Mouse (Mus musculus): ENCODE results near the gene Cdc123. TPM values are rescaled to one million over a fixed set of nuclear protein-coding genes. Genes with fewer than 3 reads are reported as not detected.
"Not testable (repeated sequence)": the region's sequence is repeated elsewhere in the genome, so short reads cannot be mapped to it uniquely, and the experiment has no call there.

Cdc123 gene
- total RNA-seq (2021), result 10 to 100 TPM; 64.9 to 70.5 TPM
- long read RNA-seq, experiment 1, transcript Cdc123-201 (13 exons, 1,827 nt), result major isoform, 44 of 55 reads
- long read RNA-seq, experiment 1, partial matches to known transcripts, result 3 of 55 reads
- long read RNA-seq, experiment 1, other reads (novel, unspliced or antisense), result 5 of 55 reads
- long read RNA-seq, experiment 2, transcript Cdc123-201 (13 exons, 1,827 nt), result major isoform, 38 of 43 reads
- long read RNA-seq, experiment 2, partial matches to known transcripts, result 2 of 43 reads
- long read RNA-seq, experiment 2, other reads (novel, unspliced or antisense), result 3 of 43 reads

- DNase-seq, result peak; percentile 85
These were observed at the start of gene Cdc123, which contains the start of gene Nudt5 for GRCm38 (mm10) chr2:5844873-5845631. TSS of gene Cdc123 (minus strand) at chr2:5845164. TSS of gene Nudt5 (plus strand) at chr2:5845019.

GRCm38 (mm10) chr2:5894296-5894695 lies 49.3 kb upstream of the Cdc123 start:
- no peak for DNase-seq

- no peak for DNase-seq
These were observed 44.4 kb upstream of the Cdc123 start for GRCm38 (mm10) chr2:5889412-5889811.

GRCm38 (mm10) chr2:5888865-5889264 lies 43.9 kb upstream of the Cdc123 start:
- no peak for DNase-seq

- DNase-seq, result no peak
These were observed 32.5 kb upstream of the Cdc123 start for GRCm38 (mm10) chr2:5877446-5877845.

- DNase-seq, result no peak
These were observed 24.8 kb upstream of the Cdc123 start for GRCm38 (mm10) chr2:5869746-5870145.

GRCm38 (mm10) chr2:5867681-5868080 lies 22.7 kb upstream of the Cdc123 start:
- no peak for DNase-seq

GRCm38 (mm10) chr2:5862834-5863233 lies 17.9 kb upstream of the Cdc123 start, which contains the start of gene Gm13199:
TSS of gene Gm13199 (minus strand) at chr2:5862934.
- no peak for DNase-seq

- no peak for DNase-seq
These were observed 6.9 kb upstream of the Cdc123 start for GRCm38 (mm10) chr2:5851866-5852265.

- no peak for DNase-seq
These were observed 6.2 kb upstream of the Cdc123 start for GRCm38 (mm10) chr2:5851116-5851515.

GRCm38 (mm10) chr2:5845826-5846225 lies 862 bp upstream of the Cdc123 start:
- no peak for DNase-seq

GRCm38 (mm10) chr2:5844181-5844872 lies 637 bp downstream of the Cdc123 start:
- no peak for DNase-seq

GRCm38 (mm10) chr2:5840815-5841214 lies 4.1 kb downstream of the Cdc123 start:
- no peak for DNase-seq

GRCm38 (mm10) chr2:5825265-5825913 lies 19.6 kb downstream of the Cdc123 start:
- no peak for DNase-seq

- no peak for DNase-seq
These were observed 20.3 kb downstream of the Cdc123 start for GRCm38 (mm10) chr2:5824685-5825084.

- DNase-seq, result no peak
These were observed 20.8 kb downstream of the Cdc123 start for GRCm38 (mm10) chr2:5824213-5824612.

GRCm38 (mm10) chr2:5822449-5822848 lies 22.5 kb downstream of the Cdc123 start:
- DNase-seq, result no peak

- DNase-seq, result no peak
These were observed 23.7 kb downstream of the Cdc123 start for GRCm38 (mm10) chr2:5821264-5821663.

- DNase-seq, result no peak
These were observed 33.7 kb downstream of the Cdc123 start for GRCm38 (mm10) chr2:5811235-5811782.

- DNase-seq, result no peak
These were observed 34.8 kb downstream of the Cdc123 start for GRCm38 (mm10) chr2:5810036-5810718.

GRCm38 (mm10) chr2:5806201-5806600 lies 38.8 kb downstream of the Cdc123 start:
- not testable (repeated sequence) for DNase-seq

All from gastrocnemius, postnatal 25 days (tissue).